Mouse (Mus musculus) intestine, embryonic 14.5 days (tissue): Measurements from ENCODE around the gene Tex36. TPM values are rescaled to one million over a fixed set of nuclear protein-coding genes. Genes with fewer than 3 reads are reported as not detected.

Source experiments
- ATAC-seq: fragments of 200-750 bp; cut with Nextera tagmentation; replicated peaks from 2 replicates; pipeline ENCODE4 v1.8.0; 2017; ENCODE audit warnings: low read depth, moderate number of reproducible peaks, moderate TSS enrichment, moderate library complexity; ENCODE audit not compliant: low FRiP score, low TSS enrichment
- DNase-seq: peaks from one replicate; pipeline ENCODE4 v3.0.0-alpha.2; 2018; ENCODE audit warnings: low spot score
- H3K27ac ChIP-seq: fragments of 300-500 bp; sonication (generic); 2 replicates; pipeline ENCODE4 v1.5.1; 2014; ENCODE audit warnings: low read depth, mild to moderate bottlenecking, control low read depth
- H3K27me3 ChIP-seq: fragments of 300-500 bp; sonication (generic); replicated peaks from 2 replicates; pipeline ENCODE4 v1.6.1; 2014; ENCODE audit warnings: low read length, control low read depth; ENCODE audit not compliant: control insufficient read depth, insufficient read depth
- H3K36me3 ChIP-seq: fragments of 300-500 bp; sonication (generic); 2 replicates; pipeline ENCODE4 v1.6.1; 2014; ENCODE audit warnings: low read length, control low read depth; ENCODE audit not compliant: control insufficient read depth, insufficient read depth
- H3K4me1 ChIP-seq: fragments of 300-500 bp; sonication (generic); replicated peaks from 2 replicates; pipeline ENCODE4 v1.6.1; 2014; ENCODE audit warnings: low read length, control low read depth, mixed read lengths; ENCODE audit not compliant: control insufficient read depth, insufficient read depth
- H3K4me2 ChIP-seq: fragments of 300-500 bp; sonication (generic); 2 replicates; pipeline ENCODE4 v1.6.1; 2014; ENCODE audit warnings: low read length
- H3K4me3 ChIP-seq: fragments of 300-500 bp; sonication (generic); 2 replicates; pipeline ENCODE4 v1.5.1; 2014; ENCODE audit warnings: low read depth, low read length, control low read depth, mixed read lengths
- H3K9ac ChIP-seq: fragments of 300-500 bp; sonication (generic); 2 replicates; pipeline ENCODE4 v1.6.1; 2014; ENCODE audit warnings: mild to moderate bottlenecking, low read length
- H3K9me3 ChIP-seq: fragments of 300-500 bp; sonication (generic); 2 replicates; pipeline ENCODE4 v1.6.1; 2016; ENCODE audit warnings: low read length, control low read depth; ENCODE audit not compliant: control insufficient read depth
- WGBS: fragments of 180-500 bp; shearing (Covaris S2); extraction: QIAGEN DNeasy Blood & Tissue Kit; methylation state at CpG from one replicate; pipeline ENCODE4 v1.1.7; 2014; 5-methylcytosine and 5-hydroxymethylcytosine counted together
- polyA plus RNA-seq: library from polyadenylated mRNA; unstranded; fragments of >200 nt; fragmentation: Nextera tagmentation; extraction: Ambion mirVana; gene quantifications from 2 replicates; pipeline ENCODE4 v1.2.1, GENCODE M21; 2014

Gene Tex36
- not detected in 2 replicates for polyA plus RNA-seq

GRCm38 (mm10) chr7:133602058-133602457 lies at the start of gene Tex36:
TSS of gene Tex36 (minus strand) at chr7:133602158.
- Histone ChIP-seq H3K4me3 (no peak within 1 kb of the TSS), H3K9me3 (no peaks in the 10 kb centered on the region), H3K4me2 (no peak within 1 kb of the TSS), H3K27ac (no peak within 1 kb of the TSS), H3K36me3 (no peaks in the 10 kb centered on the region), H3K9ac (no peak within 1 kb of the TSS), H3K27me3 (no peaks in the 10 kb centered on the region), H3K4me1 (peaks cover 8% of the 10 kb centered on the region; the same call in 1 of the 2 replicates)
- no peak for DNase-seq
- no peak for ATAC-seq
- WGBS, result 67% methylated on average over 2 of the region's 2 CpGs

- Histone ChIP-seq H3K27ac (no peak overlapping the region), H3K4me3 (no peak overlapping the region), H3K36me3 (peaks cover 95% of the 10 kb centered on the region), H3K9me3 (no peaks in the 10 kb centered on the region), H3K4me2 (no peak overlapping the region), H3K9ac (no peak overlapping the region), H3K27me3 (no peaks in the 10 kb centered on the region), H3K4me1 (no peaks in the 10 kb centered on the region)
- WGBS, result 88% methylated on average over 6 of the region's 6 CpGs
- ATAC-seq, result no peak
- DNase-seq, result no peak
Measured at GRCm38 (mm10) chr7:133645716-133646115, 43.8 kb upstream of the Tex36 start.

- WGBS, result 91% methylated on average over 13 of the region's 13 CpGs
- H3K4me2 ChIP-seq, result peak overlapping the region; percentile 83
- H3K9ac ChIP-seq, result no peak overlapping the region
Measured at GRCm38 (mm10) chr7:133638821-133639220, 36.9 kb upstream of the Tex36 start.

GRCm38 (mm10) chr7:133638306-133638705 lies 36.3 kb upstream of the Tex36 start:
- Histone ChIP-seq H3K36me3 (peaks cover 41% of the 10 kb centered on the region), H3K9me3 (no peaks in the 10 kb centered on the region), H3K27ac (peak overlapping the region; percentile 60; the same call in 1 of the 2 replicates), H3K9ac (peak overlapping the region; percentile 87), H3K4me2 (peak overlapping the region; percentile 83), H3K27me3 (no peaks in the 10 kb centered on the region), H3K4me1 (peaks cover 13% of the 10 kb centered on the region), H3K4me3 (peak overlapping the region; percentile 66)
- DNase-seq (no peak), ATAC-seq (no peak)
- WGBS, result 7% methylated on average over 13 of the region's 13 CpGs

More at GRCm38 (mm10) chr7:133638821-133639220, 36.9 kb upstream of the Tex36 start:
- no peak overlapping the region; the same call in 1 of the 2 replicates for H3K4me3 ChIP-seq
- H3K9me3 ChIP-seq, result no peaks in the 10 kb centered on the region
- peaks cover 46% of the 10 kb centered on the region for H3K36me3 ChIP-seq
- H3K27me3 ChIP-seq, result no peaks in the 10 kb centered on the region
- peaks cover 13% of the 10 kb centered on the region for H3K4me1 ChIP-seq
- no peak for ATAC-seq
- DNase-seq, result no peak
- H3K27ac ChIP-seq, result no peak overlapping the region

GRCm38 (mm10) chr7:133637361-133638305 lies 35.7 kb upstream of the Tex36 start, which contains the start of gene Edrf1:
TSS of gene Edrf1 (plus strand) at chr7:133637543.
- DNase-seq (peak; percentile 99), ATAC-seq (peak; percentile 95)
- H3K9ac ChIP-seq, result peak within 1 kb of the TSS; percentile 87
- peak within 1 kb of the TSS; percentile 66 for H3K4me3 ChIP-seq
- peak within 1 kb of the TSS; percentile 83 for H3K4me2 ChIP-seq
- H3K27me3 ChIP-seq, result no peaks in the 10 kb centered on the region
- peak within 1 kb of the TSS; percentile 91 for H3K27ac ChIP-seq
- WGBS, result under 1% methylated on average over 81 of the region's 81 CpGs
- H3K36me3 ChIP-seq, result peaks cover 34% of the 10 kb centered on the region
- H3K9me3 ChIP-seq, result no peaks in the 10 kb centered on the region
- peaks cover 13% of the 10 kb centered on the region for H3K4me1 ChIP-seq

- Histone ChIP-seq H3K4me3 (peak overlapping the region; percentile 66), H3K27ac (peak overlapping the region; percentile 91), H3K27me3 (no peaks in the 10 kb centered on the region), H3K9me3 (no peaks in the 10 kb centered on the region), H3K36me3 (peaks cover 26% of the 10 kb centered on the region), H3K4me2 (peak overlapping the region; percentile 75), H3K9ac (peak overlapping the region; percentile 85), H3K4me1 (peaks cover 13% of the 10 kb centered on the region)
- DNase-seq, result peak; percentile 97
- WGBS, result 4% methylated on average over 21 of the region's 21 CpGs
- peak; percentile 30 for ATAC-seq
Measured at GRCm38 (mm10) chr7:133636738-133637352, 34.9 kb upstream of the Tex36 start.

- no peaks in the 10 kb centered on the region for H3K27me3 ChIP-seq
- H3K9ac ChIP-seq, result no peak overlapping the region
- peaks cover 10% of the 10 kb centered on the region for H3K36me3 ChIP-seq
- H3K4me1 ChIP-seq, result peaks cover 13% of the 10 kb centered on the region
- H3K4me2 ChIP-seq, result no peak overlapping the region
- H3K9me3 ChIP-seq, result no peaks in the 10 kb centered on the region
- DNase-seq (no peak), ATAC-seq (no peak)
- peak overlapping the region; percentile 61 for H3K27ac ChIP-seq
- WGBS, result 46% methylated on average over 10 of the region's 12 CpGs
- H3K4me3 ChIP-seq, result no peak overlapping the region
Measured at GRCm38 (mm10) chr7:133634932-133635650, 33.1 kb upstream of the Tex36 start.

GRCm38 (mm10) chr7:133632476-133632875 lies 30.5 kb upstream of the Tex36 start:
- WGBS, result 33% methylated on average over 2 of the region's 2 CpGs
- Histone ChIP-seq H3K4me1 (peaks cover 5% of the 10 kb centered on the region), H3K27me3 (no peaks in the 10 kb centered on the region), H3K9ac (no peak overlapping the region), H3K9me3 (no peaks in the 10 kb centered on the region), H3K36me3 (no peaks in the 10 kb centered on the region), H3K4me3 (no peak overlapping the region), H3K27ac (no peak overlapping the region), H3K4me2 (no peak overlapping the region)
- ATAC-seq (no peak), DNase-seq (peak; percentile 82)
